Comparison of ENCODE assay signal across 8 mouse cellular contexts in the genomic region with DNA sequence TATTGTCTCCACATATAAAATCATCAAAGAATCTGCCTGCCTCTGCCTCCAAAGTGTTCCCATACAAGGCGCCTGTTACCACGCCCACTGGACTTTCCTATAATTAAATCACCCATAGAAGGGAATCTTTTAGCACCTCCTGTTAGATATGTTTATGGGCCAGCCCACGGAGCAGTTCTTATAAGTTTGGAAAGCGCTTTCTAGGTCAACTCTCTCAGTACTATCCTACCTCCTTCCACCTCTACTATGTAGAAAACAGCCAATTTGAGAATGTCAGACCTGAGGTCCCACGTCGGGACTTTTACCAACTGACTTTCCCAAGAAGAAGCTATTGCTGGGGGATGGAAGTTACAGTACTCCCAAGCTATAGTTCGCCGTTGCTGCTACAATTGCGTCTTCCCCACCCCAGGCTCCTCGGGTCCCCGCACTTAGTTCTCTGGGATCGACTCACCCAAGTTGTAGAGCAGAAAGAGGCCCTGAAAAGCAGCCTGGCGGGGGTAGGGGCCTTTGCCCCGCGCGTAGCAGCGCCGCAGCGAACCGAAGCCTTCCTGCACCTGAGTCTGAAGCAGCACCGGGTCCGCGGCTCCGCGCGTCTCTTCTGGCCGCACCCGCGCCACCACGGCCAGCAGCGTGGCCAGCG. TPM values are rescaled to one million over a fixed set of nuclear protein-coding genes. Genes with fewer than 3 reads are reported as not detected.
DNase-seq lines count a peak whose midpoint lies in the region; ATAC-seq and TF ChIP-seq lines count a peak whose summit lies in the region.

No protein-coding gene starts in this region.

- H3K4me1 ChIP-seq in megakaryocyte, embryonic 14.5 days: peaks cover 56% of the 10 kb centered on the region
- H3K4me1 ChIP-seq in hindbrain, embryonic 16.5 days (ENCODE audit: control insufficient read depth, insufficient read depth, low read depth, low read length): peaks cover 15% of the 10 kb centered on the region

- H3K4me3 ChIP-seq in megakaryocyte, embryonic 14.5 days (replicated peaks): peak overlapping the region; percentile 98
- H3K4me3 ChIP-seq in hindbrain, embryonic 16.5 days (ENCODE audit: low read length): peak overlapping the region; percentile 89
- H3K4me3 ChIP-seq in myocyte: peak overlapping the region; percentile 53

- 5% methylated on average over 32 of the region's 32 CpGs for WGBS in hindbrain, embryonic 16.5 days

- H3K27ac ChIP-seq in hindbrain, embryonic 16.5 days (ENCODE audit: low read depth, low read length): peak overlapping the region; percentile 94

- H3K79me2 ChIP-seq in myocyte (ENCODE audit: control insufficient read depth, insufficient read depth): peaks cover 14% of the 10 kb centered on the region

- DNase-seq in cerebellum, adult 9-10 months: peak; percentile 49
- no peak for DNase-seq in cerebellum, adult 11 months
- no peak for DNase-seq in ovary, postnatal 14 days (ENCODE audit: low spot score)

- no peak for TF ChIP-seq POLR2A in myocyte (IDR thresholded peaks at IDR 0.05; ENCODE audit: insufficient read length, low read depth)

- no peaks in the 10 kb centered on the region for H3K9me3 ChIP-seq in megakaryocyte, embryonic 14.5 days
- no peaks in the 10 kb centered on the region for H3K9me3 ChIP-seq in hindbrain, embryonic 16.5 days (ENCODE audit: control insufficient read depth, low read length)

- H3K36me3 ChIP-seq in megakaryocyte, embryonic 14.5 days (replicated peaks; ENCODE audit: low read length): peaks cover 72% of the 10 kb centered on the region
- peaks cover 23% of the 10 kb centered on the region for H3K36me3 ChIP-seq in hindbrain, embryonic 16.5 days (ENCODE audit: control insufficient read depth, insufficient read depth, low read length)
- peaks cover 8% of the 10 kb centered on the region for H3K36me3 ChIP-seq in myocyte (ENCODE audit: control insufficient read depth, insufficient read depth)

- ATAC-seq in megakaryocyte, adult 5-6 weeks (ENCODE audit: poor library complexity, severe bottlenecking): no peak
- ATAC-seq in hindbrain, embryonic 16.5 days: no peak
- no peak for ATAC-seq in CD4-positive, CD25-positive, alpha-beta regulatory T cell, adult 4 months

- peak overlapping the region; percentile 90 for H3K4me2 ChIP-seq in hindbrain, embryonic 16.5 days (ENCODE audit: low read length)
- peak overlapping the region; percentile 89 for H3K4me2 ChIP-seq in myocyte (ENCODE audit: low read depth)

- no peaks in the 10 kb centered on the region for H3K27me3 ChIP-seq in megakaryocyte, embryonic 14.5 days (replicated peaks)
- H3K27me3 ChIP-seq in hindbrain, embryonic 16.5 days (replicated peaks; ENCODE audit: control insufficient read depth, insufficient read depth, low read length): no peaks in the 10 kb centered on the region
- no peaks in the 10 kb centered on the region for H3K27me3 ChIP-seq in myocyte (ENCODE audit: control insufficient read depth, insufficient read depth, insufficient read length)

- peak overlapping the region; percentile 90 for H3K9ac ChIP-seq in hindbrain, embryonic 16.5 days (ENCODE audit: low read depth, low read length)

- peak overlapping the region; percentile 87 for H3ac ChIP-seq in myocyte (ENCODE audit: control insufficient read depth, insufficient read length)

TF ChIP-seq in myocyte, 11 proteins besides CTCF, POLR2A, EP300 and RAD21:
- peak; percentile 16 for TF ChIP-seq REST (IDR thresholded peaks at IDR 0.05; ENCODE audit: insufficient read depth, insufficient read length)
- TF ChIP-seq TCF3 (IDR thresholded peaks at IDR 0.05; ENCODE audit: insufficient read length, low read depth): no peak

RNA-seq across cellular contexts. Expression of a gene that starts 1.0 kb away (rescaled TPM):
- 66.7 and 124 TPM in 2 replicates for polyA plus RNA-seq in megakaryocyte, embryonic 14.5 days (2012; ENCODE audit: insufficient read depth, low replicate concordance)
- 3.4 and 5.7 TPM in 2 replicates for total RNA-seq in megakaryocyte, adult 5-6 weeks (2015)
- total RNA-seq in megakaryocyte, adult 5-6 weeks (2017): 3.9 and 4.0 TPM in 2 replicates
- polyA plus RNA-seq in hindbrain, embryonic 16.5 days (2015; fragmentation: Nextera tagmentation; extraction: Ambion mirVana): 48.5 and 53.9 TPM in 2 replicates
- polyA plus RNA-seq in myocyte (2012; fragmentation: generic; extraction: Trizol): 27.5 TPM
- 1 to 10 TPM in 1 of 2 experiments, under 1 TPM in 1; 0.43 to 2.2 TPM for polyA plus RNA-seq in CD4-positive, CD25-positive, alpha-beta regulatory T cell, adult 4 months (2017; shearing (Covaris generic))

RNA-seq across cellular contexts. Expression of a gene that starts 10.6 kb away (rescaled TPM):
- polyA plus RNA-seq in megakaryocyte, embryonic 14.5 days (2012; ENCODE audit: insufficient read depth, low replicate concordance): 138 and 337 TPM in 2 replicates
- total RNA-seq in megakaryocyte, adult 5-6 weeks (2015): 9.9 and 13.5 TPM in 2 replicates
- 5.2 and 6.4 TPM in 2 replicates for total RNA-seq in megakaryocyte, adult 5-6 weeks (2017)
- 64.3 and 66.9 TPM in 2 replicates for polyA plus RNA-seq in hindbrain, embryonic 16.5 days (2015; fragmentation: Nextera tagmentation; extraction: Ambion mirVana)
- polyA plus RNA-seq in myocyte (2012; fragmentation: generic; extraction: Trizol): 18.5 TPM
- 10 to 100 TPM; 20.9 to 26.5 TPM for polyA plus RNA-seq in CD4-positive, CD25-positive, alpha-beta regulatory T cell, adult 4 months (2017; shearing (Covaris generic))

RNA-seq across cellular contexts. Expression of a gene that starts 11.9 kb away (rescaled TPM):
- 0.30 TPM in 1 of 2 replicates, not detected in the other for polyA plus RNA-seq in megakaryocyte, embryonic 14.5 days (2012; ENCODE audit: insufficient read depth, low replicate concordance)
- 0.32 and 1.2 TPM in 2 replicates for total RNA-seq in megakaryocyte, adult 5-6 weeks (2015)
- total RNA-seq in megakaryocyte, adult 5-6 weeks (2017): 0.28 and 0.55 TPM in 2 replicates
- polyA plus RNA-seq in hindbrain, embryonic 16.5 days (2015; fragmentation: Nextera tagmentation; extraction: Ambion mirVana): 0.41 and 0.43 TPM in 2 replicates
- 0.11 TPM for polyA plus RNA-seq in myocyte (2012; fragmentation: generic; extraction: Trizol)
- under 1 TPM in 1 of 2 experiments, not detected in 1; 0.17 TPM for polyA plus RNA-seq in CD4-positive, CD25-positive, alpha-beta regulatory T cell, adult 4 months (2017; shearing (Covaris generic))

RNA-seq across cellular contexts. Expression of a gene that starts 23.2 kb away (rescaled TPM):
- polyA plus RNA-seq in megakaryocyte, embryonic 14.5 days (2012; ENCODE audit: insufficient read depth, low replicate concordance): 1.5 and 3.1 TPM in 2 replicates
- total RNA-seq in megakaryocyte, adult 5-6 weeks (2015): 0.62 and 1.2 TPM in 2 replicates
- total RNA-seq in megakaryocyte, adult 5-6 weeks (2017): 0.15 TPM in 1 of 2 replicates, not detected in the other
- polyA plus RNA-seq in hindbrain, embryonic 16.5 days (2015; fragmentation: Nextera tagmentation; extraction: Ambion mirVana): not detected in 2 replicates
- 0.07 TPM for polyA plus RNA-seq in myocyte (2012; fragmentation: generic; extraction: Trizol)
- polyA plus RNA-seq in CD4-positive, CD25-positive, alpha-beta regulatory T cell, adult 4 months (2017; shearing (Covaris generic)): not detected

RNA-seq across cellular contexts. Expression of a gene that starts 23.3 kb away (rescaled TPM):
- polyA plus RNA-seq in megakaryocyte, embryonic 14.5 days (2012; ENCODE audit: insufficient read depth, low replicate concordance): 1.7 and 3.7 TPM in 2 replicates
- total RNA-seq in megakaryocyte, adult 5-6 weeks (2015): 1.1 and 1.4 TPM in 2 replicates
- 0.48 and 0.49 TPM in 2 replicates for total RNA-seq in megakaryocyte, adult 5-6 weeks (2017)
- not detected in 2 replicates for polyA plus RNA-seq in hindbrain, embryonic 16.5 days (2015; fragmentation: Nextera tagmentation; extraction: Ambion mirVana)
- polyA plus RNA-seq in myocyte (2012; fragmentation: generic; extraction: Trizol): 0.05 TPM
- polyA plus RNA-seq in CD4-positive, CD25-positive, alpha-beta regulatory T cell, adult 4 months (2017; shearing (Covaris generic)): not detected
